Mouse (Mus musculus) embryonic fibroblast, embryonic 13.5 days (primary cell): ENCODE results near the gene 4932438A13Rik.

Source experiments
- CTCF ChIP-seq: IDR thresholded peaks from 2 replicates; pipeline ENCODE4 v1.5.1; 2011; ENCODE audit warnings: mild to moderate bottlenecking, control low read depth, low read length, moderate library complexity, borderline replicate concordance; ENCODE audit not compliant: insufficient read depth
- POLR2A ChIP-seq: IDR thresholded peaks from 2 replicates; pipeline ENCODE4 v1.6.1; 2011; ENCODE audit warnings: low read depth, mild to moderate bottlenecking, control low read depth, low read length, moderate library complexity

GRCm38 (mm10) chr3:37037979-37038378 lies 175.1 kb downstream of the 4932438A13Rik start:
- TF ChIP-seq CTCF (no peak), POLR2A (no peak)
